Mouse (Mus musculus) intestine, embryonic 16.5 days (tissue): Measurements from ENCODE around the gene Pim3. TPM values are rescaled to one million over a fixed set of nuclear protein-coding genes. Genes with fewer than 3 reads are reported as not detected.

Source experiments
- ATAC-seq: fragments of 200-750 bp; cut with Nextera tagmentation; 2 replicates; pipeline ENCODE4 v1.8.0; 2017; ENCODE audit warnings: moderate TSS enrichment, moderate library complexity
- H3K27ac ChIP-seq: fragments of 300-500 bp; sonication (generic); 2 replicates; pipeline ENCODE4 v1.5.1; 2014; ENCODE audit warnings: mild to moderate bottlenecking, low read length
- H3K27me3 ChIP-seq: fragments of 300-500 bp; sonication (generic); replicated peaks from 2 replicates; pipeline ENCODE4 v1.6.1; 2014; ENCODE audit warnings: low read length, control low read depth, mixed read lengths; ENCODE audit not compliant: control insufficient read depth, insufficient read depth
- H3K36me3 ChIP-seq: fragments of 300-500 bp; sonication (generic); 2 replicates; pipeline ENCODE4 v1.6.1; 2014; ENCODE audit warnings: low read length, control low read depth; ENCODE audit not compliant: control insufficient read depth, insufficient read depth
- H3K4me1 ChIP-seq: fragments of 300-500 bp; sonication (generic); 2 replicates; pipeline ENCODE4 v1.6.1; 2014; ENCODE audit warnings: low read length, control low read depth, mixed read lengths; ENCODE audit not compliant: control insufficient read depth, insufficient read depth
- H3K4me2 ChIP-seq: fragments of 300-500 bp; sonication (generic); 2 replicates; pipeline ENCODE4 v1.6.1; 2014; ENCODE audit warnings: low read depth, low read length, control low read depth
- H3K4me3 ChIP-seq: fragments of 300-500 bp; sonication (generic); 2 replicates; pipeline ENCODE4 v1.5.1; 2014; ENCODE audit warnings: mild to moderate bottlenecking, low read length
- H3K9ac ChIP-seq: fragments of 300-500 bp; sonication (generic); 2 replicates; pipeline ENCODE4 v1.6.1; 2014; ENCODE audit warnings: low read depth, low read length
- H3K9me3 ChIP-seq: fragments of 300-500 bp; sonication (generic); 2 replicates; pipeline ENCODE4 v1.6.1; 2016; ENCODE audit warnings: low read length, control low read depth; ENCODE audit not compliant: control insufficient read depth
- WGBS: fragments of 180-500 bp; shearing (Covaris S2); extraction: QIAGEN DNeasy Blood & Tissue Kit; methylation state at CpG from one replicate; pipeline ENCODE4 v1.1.7; 2014; 5-methylcytosine and 5-hydroxymethylcytosine counted together
- polyA plus RNA-seq: library from polyadenylated mRNA; unstranded; fragments of >200 nt; fragmentation: Nextera tagmentation; extraction: Ambion mirVana; gene quantifications from 2 replicates; pipeline ENCODE4 v1.2.1, GENCODE M21; 2015

The Pim3 gene
- polyA plus RNA-seq, 1 experiment from 2014 or later, result 46.3 TPM

GRCm38 (mm10) chr15:88883342-88883741, 21.4 kb downstream of the Pim3 start:
- Histone ChIP-seq H3K4me3 (no peak overlapping the region), H3K4me1 (no peaks in the 10 kb centered on the region), H3K4me2 (no peak overlapping the region), H3K9me3 (no peaks in the 10 kb centered on the region), H3K27me3 (no peaks in the 10 kb centered on the region), H3K9ac (no peak overlapping the region), H3K27ac (no peak overlapping the region), H3K36me3 (no peaks in the 10 kb centered on the region)
- WGBS, result 88% methylated on average over 9 of the region's 9 CpGs
- ATAC-seq, result no peak

DNA sequence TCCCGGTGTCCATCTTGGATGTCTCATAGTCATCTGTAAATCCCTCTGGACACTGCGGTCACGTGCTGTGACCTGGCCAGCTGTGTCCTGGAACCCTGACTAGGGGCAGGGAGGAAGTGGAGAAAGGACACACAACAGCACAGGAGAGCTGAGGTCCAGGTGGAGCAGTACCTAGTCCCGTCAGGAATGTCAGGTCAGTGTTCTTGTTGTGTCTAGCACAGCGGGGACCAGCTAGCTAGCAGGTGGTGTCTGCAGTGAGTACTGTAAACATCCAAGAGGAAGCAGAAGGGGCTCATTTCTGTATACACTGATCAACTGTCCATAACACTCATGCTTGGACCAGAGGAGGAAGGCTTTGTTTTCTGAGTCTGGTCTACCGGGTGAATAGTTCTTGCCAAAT, 23.4 kb downstream of the Pim3 start:
- no peaks in the 10 kb centered on the region for H3K9me3 ChIP-seq
- H3K27ac ChIP-seq, result no peak overlapping the region
- ATAC-seq, result no peak
- H3K9ac ChIP-seq, result no peak overlapping the region
- 68% methylated on average over 6 of the region's 6 CpGs for WGBS
- H3K4me3 ChIP-seq, result no peak overlapping the region
- no peak overlapping the region for H3K4me2 ChIP-seq
- no peaks in the 10 kb centered on the region for H3K4me1 ChIP-seq
- no peaks in the 10 kb centered on the region for H3K27me3 ChIP-seq
- no peaks in the 10 kb centered on the region for H3K36me3 ChIP-seq

DNA sequence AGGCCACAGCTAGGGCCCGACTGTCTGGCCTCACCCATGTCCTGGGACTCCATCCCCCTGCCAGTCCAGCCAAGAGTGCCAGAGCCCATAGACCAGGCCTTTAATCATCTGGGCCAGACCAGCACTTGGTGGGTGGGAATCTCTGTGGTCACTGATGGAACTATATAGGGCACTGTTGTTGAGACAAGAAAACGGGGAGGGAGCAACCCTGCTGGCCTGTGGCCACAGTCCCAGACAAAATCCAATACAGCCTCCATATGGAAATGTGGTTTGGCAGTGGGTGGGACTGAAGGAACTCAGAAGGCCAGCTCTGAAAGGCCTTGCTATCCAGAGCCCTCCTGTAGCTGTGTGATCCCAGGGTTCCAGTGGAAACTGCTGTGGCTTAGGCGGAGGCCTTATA, 27.0 kb downstream of the Pim3 start:
- Histone ChIP-seq H3K27me3 (no peaks in the 10 kb centered on the region), H3K9me3 (no peaks in the 10 kb centered on the region), H3K9ac (no peak overlapping the region), H3K36me3 (no peaks in the 10 kb centered on the region), H3K4me2 (no peak overlapping the region), H3K4me3 (no peak overlapping the region), H3K4me1 (peaks cover 6% of the 10 kb centered on the region; the same call in 1 of the 2 replicates), H3K27ac (no peak overlapping the region)
- 83% methylated on average over 3 of the region's 3 CpGs for WGBS
- no peak for ATAC-seq

DNA sequence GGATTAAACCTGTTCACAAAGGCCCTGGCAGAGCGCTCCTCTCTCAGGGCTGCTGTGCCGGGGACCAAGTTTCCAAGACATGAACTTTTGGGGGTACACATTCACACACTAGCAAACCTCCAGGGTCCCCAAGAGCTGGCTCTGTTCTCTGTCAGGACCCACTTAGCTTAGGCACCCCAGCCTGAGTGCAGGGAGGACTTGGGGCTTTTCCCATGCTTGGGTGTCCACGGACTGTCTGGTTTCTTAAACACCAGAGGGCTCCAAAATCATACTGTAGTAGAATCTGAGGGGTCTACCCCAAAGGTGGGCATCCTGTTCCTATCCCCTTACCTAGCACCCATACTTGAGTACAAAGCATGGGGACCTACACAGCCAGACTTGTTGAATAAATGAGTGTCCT, 28.0 kb downstream of the Pim3 start:
- H3K4me2 ChIP-seq, result no peak overlapping the region
- 0 out of 2 replicates have a peak overlapping the region, but pooled peaks have one; percentile 61 for H3K4me3 ChIP-seq
- WGBS, result 87% methylated on average over 3 of the region's 3 CpGs
- no peaks in the 10 kb centered on the region for H3K36me3 ChIP-seq
- H3K4me1 ChIP-seq, result peaks cover 6% of the 10 kb centered on the region; the same call in 1 of the 2 replicates
- no peaks in the 10 kb centered on the region for H3K9me3 ChIP-seq
- no peak for ATAC-seq
- H3K27me3 ChIP-seq, result no peaks in the 10 kb centered on the region
- H3K9ac ChIP-seq, result no peak overlapping the region
- no peak overlapping the region for H3K27ac ChIP-seq

GRCm38 (mm10) chr15:88890751-88891675, 29.0 kb downstream of the Pim3 start:
- peak overlapping the region; percentile 74 for H3K9ac ChIP-seq
- 1% methylated on average over 39 of the region's 41 CpGs for WGBS
- ATAC-seq, result peak; percentile 97
- no peaks in the 10 kb centered on the region for H3K27me3 ChIP-seq
- H3K9me3 ChIP-seq, result no peaks in the 10 kb centered on the region
- peaks cover 6% of the 10 kb centered on the region; the same call in 1 of the 2 replicates for H3K4me1 ChIP-seq
- peak overlapping the region; percentile 61 for H3K4me3 ChIP-seq
- H3K4me2 ChIP-seq, result peak overlapping the region; percentile 99
- H3K27ac ChIP-seq, result no peak overlapping the region
- no peaks in the 10 kb centered on the region for H3K36me3 ChIP-seq

GRCm38 (mm10) chr15:88891676-88892040, 29.7 kb downstream of the Pim3 start:
- Histone ChIP-seq H3K27ac (no peak overlapping the region), H3K9ac (no peak overlapping the region), H3K36me3 (no peaks in the 10 kb centered on the region), H3K4me3 (no peak overlapping the region), H3K27me3 (no peaks in the 10 kb centered on the region), H3K4me1 (peaks cover 6% of the 10 kb centered on the region; the same call in 1 of the 2 replicates), H3K4me2 (peak overlapping the region; percentile 99), H3K9me3 (no peaks in the 10 kb centered on the region)
- ATAC-seq, result no peak
- WGBS, result 70% methylated on average over 8 of the region's 8 CpGs

DNA sequence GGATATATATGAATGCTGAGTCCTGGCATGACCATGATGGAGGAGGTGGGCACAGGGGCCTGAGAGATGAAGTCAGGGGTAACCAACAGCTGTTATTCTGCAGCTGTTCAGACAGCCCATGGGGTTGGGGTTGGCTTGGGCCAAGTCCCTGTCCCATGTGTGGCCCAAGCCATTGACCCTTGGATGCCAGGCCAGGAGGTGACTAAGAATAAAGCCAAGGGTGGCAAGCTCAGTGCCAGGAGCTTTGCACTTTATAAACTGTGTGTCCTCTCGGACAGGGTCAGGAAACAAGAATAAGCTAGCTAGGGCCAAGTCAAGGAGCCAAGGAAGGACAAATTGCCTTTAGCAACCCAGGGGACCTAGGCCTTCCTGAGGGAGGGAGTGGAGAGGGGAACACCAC, 30.3 kb downstream of the Pim3 start:
- Histone ChIP-seq H3K27me3 (no peaks in the 10 kb centered on the region), H3K4me1 (peaks cover 6% of the 10 kb centered on the region; the same call in 1 of the 2 replicates), H3K36me3 (no peaks in the 10 kb centered on the region), H3K9me3 (no peaks in the 10 kb centered on the region), H3K4me3 (no peak overlapping the region), H3K4me2 (no peak overlapping the region), H3K27ac (no peak overlapping the region), H3K9ac (no peak overlapping the region)
- no peak for ATAC-seq
- 91% methylated on average over 1 of the region's 1 CpGs for WGBS

DNA sequence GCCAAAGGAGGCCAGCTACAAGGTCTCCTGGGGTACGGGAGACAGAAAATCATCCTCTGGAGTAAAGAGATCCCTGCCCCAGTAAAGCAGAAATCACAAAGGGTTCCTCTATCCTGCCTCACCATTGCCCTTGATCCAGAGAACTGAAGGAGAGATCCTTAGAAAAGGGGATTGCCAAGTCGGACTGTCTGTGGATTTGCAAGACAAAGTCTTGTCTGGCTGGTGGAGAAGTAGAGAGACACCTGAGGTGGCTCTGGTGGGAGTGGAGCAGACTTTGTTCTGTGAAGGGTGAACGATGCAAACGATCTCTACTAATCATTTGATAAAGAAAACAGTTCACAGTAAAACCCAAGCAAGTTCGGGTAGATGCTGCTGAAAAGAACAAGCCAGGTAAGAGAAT, 30.9 kb downstream of the Pim3 start:
- H3K4me3 ChIP-seq, result no peak overlapping the region
- no peak overlapping the region for H3K4me2 ChIP-seq
- H3K27ac ChIP-seq, result no peak overlapping the region
- H3K9ac ChIP-seq, result no peak overlapping the region
- WGBS, result 66% methylated on average over 5 of the region's 5 CpGs
- peaks cover 6% of the 10 kb centered on the region; the same call in 1 of the 2 replicates for H3K4me1 ChIP-seq
- no peaks in the 10 kb centered on the region for H3K36me3 ChIP-seq
- H3K27me3 ChIP-seq, result no peaks in the 10 kb centered on the region
- ATAC-seq, result no peak
- no peaks in the 10 kb centered on the region for H3K9me3 ChIP-seq

DNA sequence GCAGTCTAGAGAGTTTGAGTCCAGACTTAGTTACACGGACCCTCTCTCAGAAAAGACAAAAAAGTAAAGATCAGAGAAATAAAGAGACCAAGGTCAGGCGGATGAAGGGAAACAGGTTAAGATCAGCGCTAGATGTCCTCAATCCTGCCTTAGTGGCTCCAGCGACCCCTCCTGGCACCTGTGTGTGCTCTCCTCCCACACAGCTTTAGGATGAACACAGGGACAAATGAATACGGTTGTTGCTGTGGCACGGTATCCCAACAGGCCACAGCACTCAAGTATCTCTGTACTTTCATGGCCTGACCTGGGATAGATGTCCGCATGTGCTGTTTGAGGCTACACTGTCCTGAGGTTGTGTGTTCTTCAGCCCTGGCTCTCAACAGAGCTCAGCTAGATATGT, 33.1 kb downstream of the Pim3 start:
- Histone ChIP-seq H3K36me3 (no peaks in the 10 kb centered on the region), H3K4me2 (no peak overlapping the region), H3K27ac (no peak overlapping the region), H3K9ac (no peak overlapping the region), H3K9me3 (no peaks in the 10 kb centered on the region), H3K4me1 (peaks cover 6% of the 10 kb centered on the region; the same call in 1 of the 2 replicates), H3K4me3 (no peak overlapping the region), H3K27me3 (no peaks in the 10 kb centered on the region)
- no peak for ATAC-seq
- 66% methylated on average over 7 of the region's 7 CpGs for WGBS
